Mouse (Mus musculus) midbrain, embryonic 14.5 days (tissue): ENCODE measurements at regions not wholly inside any gene's neighbourhood (a gene's known extent, or its start where the extent isn't known, plus 50 kb on each side); places are given as distances from the start of the nearest gene placed in this dataset.
"Not testable (repeated sequence)": the region's sequence is repeated elsewhere in the genome, so short reads cannot be mapped to it uniquely, and the experiment has no call there.

Source experiments
- ATAC-seq: fragments of 200-750 bp; cut with Nextera tagmentation; 2 replicates; pipeline ENCODE4 v1.8.0; 2017; ENCODE audit warnings: moderate number of reproducible peaks, moderate library complexity; ENCODE audit not compliant: low FRiP score, low TSS enrichment
- DNase-seq: peaks from one replicate; pipeline ENCODE4 v3.0.0-alpha.2; 2015
- H3K27ac ChIP-seq: fragments of 300-500 bp; sonication (generic); replicated peaks from 2 replicates; pipeline ENCODE4 v1.5.1; 2014; ENCODE audit warnings: mild to moderate bottlenecking, low read depth, low read length, moderate library complexity
- H3K27me3 ChIP-seq: fragments of 300-500 bp; sonication (generic); 2 replicates; pipeline ENCODE4 v1.6.1; 2014; ENCODE audit warnings: low read length, control low read depth, mixed read lengths; ENCODE audit not compliant: control insufficient read depth, insufficient read depth
- H3K36me3 ChIP-seq: fragments of 300-500 bp; sonication (generic); 2 replicates; pipeline ENCODE4 v1.6.1; 2014; ENCODE audit warnings: low read length, control low read depth; ENCODE audit not compliant: control insufficient read depth, insufficient read depth
- H3K4me1 ChIP-seq: fragments of 300-500 bp; sonication (generic); 2 replicates; pipeline ENCODE4 v1.6.1; 2014; ENCODE audit warnings: mild to moderate bottlenecking, antibody characterized with exemption, low read length, control low read depth; ENCODE audit not compliant: control insufficient read depth, insufficient read depth
- H3K4me2 ChIP-seq: fragments of 300-500 bp; sonication (generic); 2 replicates; pipeline ENCODE4 v1.6.1; 2014; ENCODE audit warnings: mild to moderate bottlenecking, low read length, moderate library complexity
- H3K4me3 ChIP-seq: fragments of 300-500 bp; sonication (generic); replicated peaks from 2 replicates; pipeline ENCODE4 v1.5.1; 2014; ENCODE audit warnings: low read depth, low read length
- H3K9ac ChIP-seq: fragments of 300-500 bp; sonication (generic); replicated peaks from 2 replicates; pipeline ENCODE4 v1.6.1; 2014; ENCODE audit warnings: mild to moderate bottlenecking, low read length, moderate library complexity
- H3K9me3 ChIP-seq: fragments of 300-500 bp; sonication (generic); 2 replicates; pipeline ENCODE4 v1.6.1; 2016; ENCODE audit warnings: low read length, control low read depth, mixed read lengths; ENCODE audit not compliant: control insufficient read depth
- WGBS: fragments of 180-500 bp; shearing (Covaris S2); extraction: QIAGEN DNeasy Blood & Tissue Kit; methylation state at CpG from one replicate; pipeline ENCODE4 v1.1.7; 2014; 5-methylcytosine and 5-hydroxymethylcytosine counted together

GRCm38 (mm10) chr3:34709553-34709952 is 59.3 kb downstream of the Sox2 start:
- no peak overlapping the region for H3K27ac ChIP-seq
- no peak overlapping the region for H3K9ac ChIP-seq
- no peak overlapping the region for H3K4me3 ChIP-seq
- no peak overlapping the region for H3K4me2 ChIP-seq
- no peaks in the 10 kb centered on the region for H3K36me3 ChIP-seq
- ATAC-seq (no peak), DNase-seq (no peak)
- no peaks in the 10 kb centered on the region for H3K27me3 ChIP-seq
- no peaks in the 10 kb centered on the region for H3K4me1 ChIP-seq
- 89% methylated on average over 13 of the region's 13 CpGs for WGBS
- H3K9me3 ChIP-seq = no peaks in the 10 kb centered on the region

GRCm38 (mm10) chr3:34712137-34712536 is 61.9 kb downstream of the Sox2 start:
- H3K9ac ChIP-seq, H3K27me3 ChIP-seq, H3K9me3 ChIP-seq, H3K4me1 ChIP-seq, ATAC-seq, H3K36me3 ChIP-seq, H3K27ac ChIP-seq, H3K4me3 ChIP-seq, H3K4me2 ChIP-seq, DNase-seq: not testable (repeated sequence)
- WGBS = 93% methylated on average over 7 of the region's 7 CpGs

- Histone ChIP-seq H3K27ac (no peak overlapping the region), H3K4me1 (no peaks in the 10 kb centered on the region), H3K4me3 (no peak overlapping the region), H3K9ac (no peak overlapping the region), H3K36me3 (no peaks in the 10 kb centered on the region), H3K4me2 (no peak overlapping the region), H3K9me3 (no peaks in the 10 kb centered on the region), H3K27me3 (no peaks in the 10 kb centered on the region)
- DNase-seq = no peak
- no peak for ATAC-seq
- WGBS = 91% methylated on average over 7 of the region's 7 CpGs
These were observed 72.3 kb downstream of the Sox2 start for GRCm38 (mm10) chr3:34722506-34722905.

GRCm38 (mm10) chr3:34726955-34727354 is 76.8 kb downstream of the Sox2 start:
- H3K9me3 ChIP-seq = no peaks in the 10 kb centered on the region
- H3K36me3 ChIP-seq = no peaks in the 10 kb centered on the region
- H3K4me1 ChIP-seq = no peaks in the 10 kb centered on the region
- H3K4me2 ChIP-seq = no peak overlapping the region
- no peaks in the 10 kb centered on the region for H3K27me3 ChIP-seq
- WGBS = 19% methylated on average over 12 of the region's 12 CpGs
- no peak overlapping the region for H3K9ac ChIP-seq
- no peak overlapping the region for H3K4me3 ChIP-seq
- H3K27ac ChIP-seq = no peak overlapping the region
- peak; percentile 52 for DNase-seq
- no peak for ATAC-seq

- H3K4me3 ChIP-seq = no peak overlapping the region
- no peaks in the 10 kb centered on the region for H3K27me3 ChIP-seq
- DNase-seq = no peak
- H3K4me2 ChIP-seq = no peak overlapping the region
- no peak for ATAC-seq
- H3K9ac ChIP-seq = no peak overlapping the region
- no peak overlapping the region for H3K27ac ChIP-seq
- H3K9me3 ChIP-seq = no peaks in the 10 kb centered on the region
- no peaks in the 10 kb centered on the region for H3K36me3 ChIP-seq
- H3K4me1 ChIP-seq = no peaks in the 10 kb centered on the region
These were observed 78.1 kb downstream of the Sox2 start for GRCm38 (mm10) chr3:34728282-34728681.

- H3K27me3 ChIP-seq = no peaks in the 10 kb centered on the region
- no peak overlapping the region for H3K27ac ChIP-seq
- no peaks in the 10 kb centered on the region for H3K36me3 ChIP-seq
- no peak overlapping the region for H3K9ac ChIP-seq
- H3K4me3 ChIP-seq = no peak overlapping the region
- no peak overlapping the region for H3K4me2 ChIP-seq
- 94% methylated on average over 5 of the region's 5 CpGs for WGBS
- H3K9me3 ChIP-seq = no peaks in the 10 kb centered on the region
- DNase-seq (no peak), ATAC-seq (no peak)
- no peaks in the 10 kb centered on the region for H3K4me1 ChIP-seq
These were observed 84.8 kb downstream of the Sox2 start for GRCm38 (mm10) chr3:34734966-34735365.

- H3K4me2 ChIP-seq = no peak overlapping the region
- DNase-seq = no peak
- 90% methylated on average over 4 of the region's 4 CpGs for WGBS
- H3K4me3 ChIP-seq = no peak overlapping the region
- H3K27ac ChIP-seq = no peak overlapping the region
- H3K4me1 ChIP-seq = no peaks in the 10 kb centered on the region
- H3K36me3 ChIP-seq = no peaks in the 10 kb centered on the region
- no peaks in the 10 kb centered on the region for H3K27me3 ChIP-seq
- no peak overlapping the region for H3K9ac ChIP-seq
- H3K9me3 ChIP-seq = no peaks in the 10 kb centered on the region
- ATAC-seq = no peak
These were observed 87.8 kb downstream of the Sox2 start for GRCm38 (mm10) chr3:34738001-34738400.

- DNase-seq (no peak), ATAC-seq (no peak)
- no peak overlapping the region for H3K27ac ChIP-seq
- no peaks in the 10 kb centered on the region for H3K27me3 ChIP-seq
- H3K9me3 ChIP-seq = no peaks in the 10 kb centered on the region
- H3K4me1 ChIP-seq = no peaks in the 10 kb centered on the region
- no peak overlapping the region for H3K4me2 ChIP-seq
- H3K9ac ChIP-seq = no peak overlapping the region
- WGBS = 51% methylated on average over 7 of the region's 7 CpGs
- no peak overlapping the region for H3K4me3 ChIP-seq
- no peaks in the 10 kb centered on the region for H3K36me3 ChIP-seq
These were observed 88.7 kb downstream of the Sox2 start for GRCm38 (mm10) chr3:34738938-34739337.

- no peak overlapping the region for H3K27ac ChIP-seq
These were observed 89.5 kb downstream of the Sox2 start for GRCm38 (mm10) chr3:34739693-34740092.

More at GRCm38 (mm10) chr3:34739693-34740092, 89.5 kb downstream of the Sox2 start:
- Histone ChIP-seq H3K9me3 (no peaks in the 10 kb centered on the region), H3K27me3 (no peaks in the 10 kb centered on the region), H3K36me3 (no peaks in the 10 kb centered on the region), H3K4me3 (no peak overlapping the region), H3K4me1 (no peaks in the 10 kb centered on the region), H3K4me2 (no peak overlapping the region), H3K9ac (no peak overlapping the region)
- 82% methylated on average over 7 of the region's 7 CpGs for WGBS
- DNase-seq = no peak
- ATAC-seq = no peak
